Mouse (Mus musculus) kidney, adult 2 months (tissue): ENCODE measurements at regions not wholly inside any gene's neighbourhood (a gene's known extent, or its start where the extent isn't known, plus 50 kb on each side); places are given as distances from the start of the nearest gene placed in this dataset.
"Not testable (repeated sequence)": the region's sequence is repeated elsewhere in the genome, so short reads cannot be mapped to it uniquely, and the experiment has no call there.

ENCODE experiments used
- DNase-seq: peaks from one replicate; pipeline ENCODE4 v3.0.0; 2021
- H3K27ac ChIP-seq: fragments of 200-500 bp; 2 replicates; pipeline ENCODE4 v1.5.1; 2012; ENCODE audit warnings: low read depth, low read length, control low read depth, inconsistent platforms; ENCODE audit not compliant: insufficient read depth
- H3K27me3 ChIP-seq: fragments of 200-500 bp; replicated peaks from 2 replicates; pipeline ENCODE4 v1.6.1; 2012; ENCODE audit warnings: mild to moderate bottlenecking, moderate library complexity, low read length, inconsistent platforms; ENCODE audit not compliant: control insufficient read depth, insufficient read depth
- H3K36me3 ChIP-seq: fragments of 200-500 bp; 2 replicates; pipeline ENCODE4 v1.6.1; 2012; ENCODE audit warnings: mild to moderate bottlenecking, moderate library complexity, low read length, inconsistent platforms; ENCODE audit not compliant: control insufficient read depth, insufficient read depth
- H3K4me1 ChIP-seq: fragments of 200-500 bp; 2 replicates; pipeline ENCODE4 v1.6.1; 2011; ENCODE audit warnings: low read length; ENCODE audit not compliant: control insufficient read depth, insufficient read depth
- H3K4me3 ChIP-seq: fragments of 200-500 bp; 2 replicates; pipeline ENCODE4 v1.5.1; 2011; ENCODE audit warnings: mild to moderate bottlenecking, low read depth, low read length, control low read depth; ENCODE audit not compliant: insufficient read depth
- CTCF ChIP-seq: fragments of 200-500 bp; conservative IDR thresholded peaks from 2 replicates; pipeline ENCODE4 v1.5.1; 2011; ENCODE audit warnings: low read depth, mild to moderate bottlenecking, control low read depth, low read length, moderate library complexity, mixed read lengths; ENCODE audit not compliant: insufficient read depth, insufficient read length
- POLR2A ChIP-seq: fragments of 200-500 bp; IDR thresholded peaks from one replicate; pipeline ENCODE4 v1.6.1; 2011; ENCODE audit warnings: low read depth, low read length, control low read depth
- WGBS: fragments of 180-500 bp; shearing (Covaris S2); methylation state at CpG from one replicate; pipeline ENCODE4 v1.1.7; 2018; 5-methylcytosine and 5-hydroxymethylcytosine counted together

DNA sequence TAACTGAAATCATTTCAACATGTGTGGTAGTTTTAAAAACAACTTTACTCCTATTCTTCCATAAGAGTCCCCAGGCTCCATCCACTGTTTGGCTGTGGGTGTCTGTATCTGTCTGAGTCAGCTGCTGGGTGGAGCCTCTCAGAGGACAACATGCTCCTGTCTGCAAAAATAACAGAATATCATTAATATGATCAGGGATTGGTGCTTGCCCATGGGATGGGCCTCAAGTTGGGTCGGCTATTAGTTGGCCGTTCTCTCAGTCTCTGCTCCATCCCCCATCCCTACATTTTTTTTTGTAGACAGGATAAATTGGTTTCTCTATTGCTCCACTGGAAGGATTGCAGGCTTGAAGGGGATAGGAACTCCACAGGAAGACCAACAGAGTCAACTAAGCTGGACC, 108.5 kb upstream of the Fgf16 start:
- H3K4me1 ChIP-seq, DNase-seq, H3K36me3 ChIP-seq, H3K27me3 ChIP-seq, H3K4me3 ChIP-seq, H3K27ac ChIP-seq: not testable (repeated sequence)
- 89% methylated on average over 2 of the region's 2 CpGs for WGBS

DNA sequence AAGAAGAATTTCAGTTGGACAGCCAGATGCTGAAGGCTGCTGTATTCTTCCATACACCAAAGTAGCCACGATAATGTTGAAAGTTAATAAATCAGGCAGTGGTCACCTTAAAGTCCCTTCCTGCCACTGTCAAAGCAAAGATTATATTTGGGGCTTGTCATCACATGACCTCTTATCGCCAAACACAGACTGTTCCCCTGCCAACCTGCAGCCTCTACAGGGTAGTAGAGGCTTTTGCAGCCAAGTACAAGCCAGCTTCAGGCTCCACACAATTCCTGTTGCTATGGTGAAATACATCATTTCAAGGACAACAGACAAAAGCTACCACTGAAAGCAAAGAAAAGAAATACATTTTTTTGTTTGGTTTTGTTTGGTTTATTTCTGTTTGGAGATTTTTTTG, 93.5 kb upstream of the Fgf16 start:
- Histone ChIP-seq H3K27me3 (no peaks in the 10 kb centered on the region), H3K27ac (no peak overlapping the region), H3K4me3 (no peak overlapping the region), H3K4me1 (no peaks in the 10 kb centered on the region), H3K36me3 (no peaks in the 10 kb centered on the region)
- TF ChIP-seq POLR2A (no peak), CTCF (no peak)
- DNase-seq: no peak
- WGBS: 65% methylated on average over 2 of the region's 2 CpGs

DNA sequence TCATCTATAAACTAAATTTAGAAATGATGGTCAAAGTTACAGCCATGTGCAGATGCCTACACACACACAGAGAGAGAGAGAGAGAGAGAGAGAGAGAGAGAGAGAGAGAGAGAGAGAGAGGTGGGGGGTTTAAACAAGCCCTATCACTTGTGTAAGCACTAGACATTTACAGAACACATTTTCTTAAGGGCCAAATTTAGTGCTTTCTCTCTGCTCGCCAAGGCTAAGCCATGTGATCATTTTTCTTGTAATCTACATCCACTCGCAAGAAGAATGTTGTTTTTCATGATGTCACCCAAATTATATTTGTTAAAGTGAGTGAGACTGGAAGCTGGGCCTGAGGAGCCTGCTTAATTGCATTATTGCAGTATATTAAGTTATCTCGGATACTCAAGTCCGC, 92.8 kb upstream of the Fgf16 start:
- H3K4me1 ChIP-seq: no peaks in the 10 kb centered on the region
- 65% methylated on average over 4 of the region's 4 CpGs for WGBS
- no peaks in the 10 kb centered on the region for H3K27me3 ChIP-seq
- no peak overlapping the region for H3K4me3 ChIP-seq
- TF ChIP-seq CTCF (no peak), POLR2A (no peak)
- no peak for DNase-seq
- H3K36me3 ChIP-seq: no peaks in the 10 kb centered on the region
- no peak overlapping the region for H3K27ac ChIP-seq

DNA sequence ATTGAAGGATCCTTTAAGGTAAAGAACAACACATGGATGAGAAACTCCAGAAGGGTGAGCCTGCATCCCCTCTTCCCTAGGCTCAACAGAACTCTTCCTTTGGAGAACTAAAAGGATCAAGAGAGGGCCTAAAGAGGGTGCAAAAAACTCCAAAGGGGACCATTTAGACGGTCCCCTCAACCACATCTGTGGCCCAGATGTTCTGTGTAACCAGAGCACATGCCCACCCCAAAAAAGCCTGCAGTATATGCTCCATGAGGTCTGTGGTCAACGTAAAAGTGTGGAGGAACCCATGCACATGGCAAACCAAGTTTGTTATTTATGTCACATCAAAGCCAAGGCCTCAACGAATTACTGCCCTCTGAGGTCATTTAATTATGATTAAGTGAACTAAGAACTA, 89.2 kb upstream of the Fgf16 start:
- no peak overlapping the region for H3K27ac ChIP-seq
- no peak overlapping the region for H3K4me3 ChIP-seq
- no peaks in the 10 kb centered on the region for H3K27me3 ChIP-seq
- TF ChIP-seq POLR2A (no peak), CTCF (no peak)
- no peaks in the 10 kb centered on the region for H3K4me1 ChIP-seq
- WGBS: 35% methylated on average over 3 of the region's 3 CpGs
- no peaks in the 10 kb centered on the region for H3K36me3 ChIP-seq
- DNase-seq: no peak

DNA sequence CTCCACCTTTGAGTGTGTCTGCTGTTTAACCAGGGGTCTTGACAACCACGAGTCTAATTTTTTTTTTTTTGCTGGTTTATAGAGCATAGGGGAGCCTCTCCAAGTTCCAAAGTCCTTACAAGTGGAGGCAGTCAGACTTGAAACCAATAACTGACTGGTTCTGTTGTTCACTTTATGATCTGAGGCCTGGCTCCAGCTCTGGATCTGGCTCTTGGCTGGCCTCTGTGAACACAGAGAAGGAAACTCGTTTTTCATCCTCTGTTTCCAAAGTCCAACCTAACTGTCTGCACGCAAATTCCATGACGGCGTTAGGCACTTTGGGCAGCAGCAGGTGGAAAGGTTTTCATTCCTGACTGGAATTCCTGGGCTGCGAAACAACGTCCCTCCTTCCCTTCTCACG, 80.4 kb upstream of the Fgf16 start:
- WGBS: 43% methylated on average over 8 of the region's 8 CpGs
- DNase-seq: peak; percentile 25
- H3K27ac ChIP-seq: no peak overlapping the region
- no peak overlapping the region for H3K4me3 ChIP-seq
- no peaks in the 10 kb centered on the region for H3K27me3 ChIP-seq
- TF ChIP-seq POLR2A (no peak), CTCF (no peak)
- no peaks in the 10 kb centered on the region for H3K36me3 ChIP-seq
- H3K4me1 ChIP-seq: no peaks in the 10 kb centered on the region

DNA sequence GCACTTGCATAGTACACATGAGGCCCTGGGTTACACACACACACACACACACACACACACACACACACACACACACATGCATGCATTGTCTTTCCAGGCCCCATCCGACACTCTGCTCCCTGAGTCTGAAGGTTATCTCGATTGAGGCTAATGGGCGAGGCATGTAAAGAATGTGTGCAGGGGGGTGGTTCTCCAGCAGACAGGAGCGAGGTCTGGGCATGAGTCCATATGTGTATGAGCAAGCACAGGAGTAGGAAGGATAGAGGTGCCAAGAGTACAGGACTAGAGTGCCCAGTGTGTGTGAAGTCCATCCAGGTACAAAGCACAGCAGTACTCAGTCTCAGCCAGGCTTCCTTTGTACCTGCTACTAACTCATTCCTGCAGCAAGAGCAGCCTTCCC, 79.6 kb upstream of the Fgf16 start:
- Histone ChIP-seq H3K27ac (no peak overlapping the region), H3K36me3 (no peaks in the 10 kb centered on the region), H3K27me3 (no peaks in the 10 kb centered on the region), H3K4me3 (no peak overlapping the region), H3K4me1 (no peaks in the 10 kb centered on the region)
- WGBS: 40% methylated on average over 4 of the region's 4 CpGs
- DNase-seq: peak; percentile 13
- TF ChIP-seq POLR2A (no peak), CTCF (no peak)

DNA sequence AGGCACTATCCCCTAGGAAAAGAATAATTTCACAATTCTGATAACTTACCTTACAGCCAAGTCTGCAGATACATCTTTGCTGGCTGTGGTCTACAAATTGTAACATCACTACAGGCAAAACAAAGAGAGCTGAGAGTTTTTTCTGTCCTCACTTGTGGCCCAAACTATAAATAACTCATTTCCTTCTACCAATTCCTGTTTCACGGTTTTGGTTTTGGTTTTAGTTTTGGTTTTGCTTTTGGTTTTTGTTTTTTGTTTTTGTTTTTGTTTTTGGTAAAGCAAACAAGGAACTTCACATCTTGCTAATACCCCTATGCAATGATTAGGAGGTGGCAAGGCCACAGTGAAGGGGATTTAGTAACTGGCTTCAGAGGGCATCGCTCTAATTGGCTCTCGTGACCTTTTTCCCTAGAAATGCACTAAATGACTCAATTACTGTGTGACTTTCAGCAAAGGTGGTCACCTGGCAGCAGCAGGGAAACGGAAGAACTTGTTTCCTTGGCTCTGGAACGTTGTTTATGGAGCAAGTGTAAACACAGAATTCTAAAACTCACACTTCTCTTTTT, 53.3 kb upstream of the Fgf16 start:
- no peaks in the 10 kb centered on the region for H3K36me3 ChIP-seq
- WGBS: 48% methylated on average over 5 of the region's 5 CpGs
- H3K27ac ChIP-seq: no peak overlapping the region
- no peak for DNase-seq
- H3K27me3 ChIP-seq: no peaks in the 10 kb centered on the region
- H3K4me1 ChIP-seq: no peaks in the 10 kb centered on the region
- H3K4me3 ChIP-seq: no peak overlapping the region
- no peak for TF ChIP-seq POLR2A
- TF ChIP-seq CTCF: no peak
